Mouse (Mus musculus): ENCODE measurements around the gene Vegfb. TPM values are rescaled to one million over a fixed set of nuclear protein-coding genes. Genes with fewer than 3 reads are reported as not detected.

The Vegfb gene
- total RNA-seq, 2 experiments from 2014 or later = 284 to 285 TPM

Other genes starting within 250 kb of the Vegfb start
- gene Rps6ka4, start 147.0 kb downstream of the Vegfb start, total RNA-seq (2021) = 10 to 100 TPM; 22.7 to 25.9 TPM
- 1 to 10 TPM in 1 of 2 experiments, under 1 TPM in 1; 0.69 to 1.2 TPM for gene Ccdc88b, start 129.4 kb downstream of the Vegfb start, total RNA-seq (2021)
- gene Trmt112, start 78.0 kb downstream of the Vegfb start, total RNA-seq (2021) = 10 to 100 TPM; 26.2 to 34.2 TPM
- 100 to 1,000 TPM; 455 to 461 TPM for gene Prdx5, start 77.5 kb downstream of the Vegfb start, total RNA-seq (2021)
- 100 to 1,000 TPM; 122 to 125 TPM for gene Esrra, start 65.8 kb downstream of the Vegfb start, total RNA-seq (2021)
- gene Catsperz, start 62.3 kb downstream of the Vegfb start, total RNA-seq (2021) = not detected
- gene Kcnk4, start 53.1 kb downstream of the Vegfb start, total RNA-seq (2021) = under 1 TPM in 1 of 2 experiments, not detected in 1; 0.27 TPM
- gene Bad, start 45.8 kb downstream of the Vegfb start, total RNA-seq (2021) = 10 to 100 TPM; 30.8 to 34.1 TPM
- 10 to 100 TPM; 28.8 to 32.4 TPM for gene Gpr137, start 45.2 kb downstream of the Vegfb start, total RNA-seq (2021)
- 100 to 1,000 TPM; 168 to 180 TPM for gene Ppp1r14b, start 12.7 kb downstream of the Vegfb start, total RNA-seq (2021)
- gene Plcb3, start 11.2 kb downstream of the Vegfb start, total RNA-seq (2021) = 10 to 100 TPM; 18.1 to 19.3 TPM
- 10 to 100 TPM; 14.7 to 19.0 TPM for gene Fkbp2, start 7.2 kb downstream of the Vegfb start, total RNA-seq (2021)
- 10 to 100 TPM; 59.4 to 62.4 TPM for gene Dnajc4, start 4.9 kb upstream of the Vegfb start, total RNA-seq (2021)
- 10 to 100 TPM; 27.3 to 29.7 TPM for gene Nudt22, start 8.5 kb upstream of the Vegfb start, total RNA-seq (2021)
- gene Trpt1, start 8.5 kb upstream of the Vegfb start, total RNA-seq (2021) = 10 to 100 TPM; 21.2 to 21.9 TPM
- 1 to 10 TPM; 5.2 to 6.6 TPM for gene Fermt3, start 31.8 kb upstream of the Vegfb start, total RNA-seq (2021)
- gene Stip1, start 52.3 kb upstream of the Vegfb start, total RNA-seq (2021) = 100 to 1,000 TPM; 104 to 117 TPM
- 100 to 1,000 TPM; 168 to 172 TPM for gene Macrod1, start 69.2 kb upstream of the Vegfb start, total RNA-seq (2021)
- gene Flrt1, start 118.1 kb upstream of the Vegfb start, total RNA-seq (2021) = 1 to 10 TPM; 1.2 to 1.3 TPM
- gene Otub1, start 218.7 kb upstream of the Vegfb start, total RNA-seq (2021) = 100 to 1,000 TPM; 102 to 104 TPM
- 100 to 1,000 TPM; 661 to 717 TPM for gene Cox8a, start 230.0 kb upstream of the Vegfb start, total RNA-seq (2021)

Data from heart, postnatal 10 days (tissue).